Mouse (Mus musculus) MEL (cell line): ENCODE results near the gene Apbb2.

ENCODE experiments used
- CTCF ChIP-seq, 3 experiments: IDR thresholded peaks in 2 of 3; conservative IDR thresholded peaks in 1 of 3; 2 replicates each; pipeline ENCODE4 v1.5.1; 2011 to 2012; ENCODE audit warnings: low read length in 3 of 3, low read depth in 2 of 3, mild to moderate bottlenecking in 2 of 3, improper control_type of control experiment in 1 of 3, inconsistent platforms in 1 of 3, mixed read lengths in 1 of 3, moderate library complexity in 1 of 3; ENCODE audit not compliant: control insufficient read depth in 1 of 3, insufficient read depth in 1 of 3, poor library complexity in 1 of 3, severe bottlenecking in 1 of 3
- E2F4 ChIP-seq: IDR thresholded peaks from 2 replicates; pipeline ENCODE4 v1.6.1; 2011; ENCODE audit warnings: low read depth, low read length, improper control_type of control experiment, borderline replicate concordance
- EP300 ChIP-seq, 2 experiments: IDR thresholded peaks; 2 replicates each; pipeline ENCODE4 v1.6.1; 2011; ENCODE audit warnings: improper control_type of control experiment in 2 of 2, low read length in 2 of 2, low read depth in 1 of 2, mild to moderate bottlenecking in 1 of 2
- ETS1 ChIP-seq: IDR thresholded peaks from 2 replicates; pipeline ENCODE4 v1.6.1; 2012; ENCODE audit warnings: low read depth, mild to moderate bottlenecking, inconsistent platforms, low read length, improper control_type of control experiment, moderate library complexity
- MAZ ChIP-seq: IDR thresholded peaks from 2 replicates; pipeline ENCODE4 v1.6.1; 2012; ENCODE audit warnings: low read depth, mild to moderate bottlenecking, inconsistent platforms, low read length, improper control_type of control experiment
- MEF2A ChIP-seq: IDR thresholded peaks from 2 replicates; pipeline ENCODE4 v1.6.1; 2014; ENCODE audit warnings: low read depth, mild to moderate bottlenecking, inconsistent platforms, low read length, improper control_type of control experiment; ENCODE audit not compliant: poor library complexity, insufficient replicate concordance, severe bottlenecking; ENCODE audit errors: extremely low read depth
- RCOR1 ChIP-seq: IDR thresholded peaks from 2 replicates; pipeline ENCODE4 v1.6.1; 2012; ENCODE audit warnings: low read depth, mild to moderate bottlenecking, inconsistent platforms, low read length, improper control_type of control experiment
- TCF12 ChIP-seq: IDR thresholded peaks from 2 replicates; pipeline ENCODE4 v1.6.1; 2014; ENCODE audit warnings: low read depth, mild to moderate bottlenecking, inconsistent platforms, low read length, improper control_type of control experiment, moderate library complexity
- USF1 ChIP-seq: IDR thresholded peaks from 2 replicates; pipeline ENCODE4 v1.6.1; 2014; ENCODE audit warnings: low read depth, mild to moderate bottlenecking, inconsistent platforms, low read length, improper control_type of control experiment, moderate library complexity
- USF2 ChIP-seq, 2 experiments: IDR thresholded peaks; 2 replicates each; pipeline ENCODE4 v1.6.1; 2011 to 2012; ENCODE audit warnings: improper control_type of control experiment in 2 of 2, low read length in 2 of 2, borderline replicate concordance in 1 of 2, inconsistent platforms in 1 of 2, low read depth in 1 of 2, mild to moderate bottlenecking in 1 of 2; ENCODE audit not compliant: insufficient read depth in 1 of 2
- ZKSCAN1 ChIP-seq: IDR thresholded peaks from 2 replicates; pipeline ENCODE4 v1.6.1; 2012; ENCODE audit warnings: low read depth, mild to moderate bottlenecking, inconsistent platforms, low read length, improper control_type of control experiment, moderate library complexity
- ZMIZ1 ChIP-seq: IDR thresholded peaks from 2 replicates; pipeline ENCODE4 v1.6.1; 2012; ENCODE audit warnings: low read depth, mild to moderate bottlenecking, inconsistent platforms, low read length, improper control_type of control experiment, moderate library complexity

DNA sequence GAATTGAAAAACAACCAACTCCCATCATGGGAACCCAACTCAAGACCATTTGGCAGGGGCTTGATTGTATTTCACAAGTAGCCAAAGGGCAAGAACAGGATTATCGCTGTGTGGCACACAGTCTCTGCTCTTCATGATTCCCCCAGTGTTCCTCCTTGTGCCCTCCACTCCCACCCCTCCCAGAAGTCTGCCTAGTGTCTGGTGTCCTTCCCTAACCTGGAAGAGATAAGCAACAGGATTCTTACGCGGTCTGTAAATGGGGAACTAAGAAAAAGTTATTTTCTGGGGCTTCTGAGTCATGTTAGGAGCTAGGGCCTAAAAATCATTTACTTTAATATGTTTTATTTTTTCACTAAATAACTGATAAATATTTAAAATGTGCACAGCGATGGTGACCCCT lies 323.6 kb downstream of the Apbb2 start:
- TF ChIP-seq TCF12: no peak
- TF ChIP-seq RCOR1: no peak
- no peak for TF ChIP-seq E2F4
- TF ChIP-seq MEF2A: no peak
- no peak for TF ChIP-seq CTCF (IDR thresholded peaks at IDR 0.05 in 2 of 3, conservative IDR thresholded peaks at IDR 0.05 in 1 of 3; ENCODE audit: control insufficient read depth in 1 of 3, insufficient read depth in 1 of 3, low read depth in 2 of 3, low read length in 3 of 3, poor library complexity in 1 of 3, severe bottlenecking in 1 of 3)
- no peak for TF ChIP-seq USF1
- no peak for TF ChIP-seq ZMIZ1
- no peak for TF ChIP-seq EP300 (IDR thresholded peaks at IDR 0.05; ENCODE audit: low read depth in 1 of 2, low read length in 2 of 2)
- no peak for TF ChIP-seq ZKSCAN1
- TF ChIP-seq MAZ: no peak
- no peak for TF ChIP-seq ETS1
- TF ChIP-seq USF2 (IDR thresholded peaks at IDR 0.05; ENCODE audit: borderline replicate concordance in 1 of 2, insufficient read depth in 1 of 2, low read depth in 1 of 2, low read length in 2 of 2): no peak
